Mouse (Mus musculus) liver, embryonic 13.5 days (tissue): Measurements from ENCODE around the gene Actn4. TPM values are rescaled to one million over a fixed set of nuclear protein-coding genes. Genes with fewer than 3 reads are reported as not detected.

Experiments
- ATAC-seq: fragments of 200-750 bp; cut with Nextera tagmentation; 2 replicates; pipeline ENCODE4 v1.8.0; 2017; ENCODE audit warnings: low read depth, mild to moderate bottlenecking, moderate number of reproducible peaks, moderate library complexity
- DNase-seq: peaks from one replicate; pipeline ENCODE4 v3.0.0; 2022
- H3K27ac ChIP-seq: fragments of 300-500 bp; sonication (generic); 2 replicates; pipeline ENCODE4 v1.5.1; 2015; ENCODE audit warnings: moderate library complexity, mild to moderate bottlenecking, inconsistent platforms
- H3K27me3 ChIP-seq: fragments of 300-500 bp; sonication (generic); 2 replicates; pipeline ENCODE4 v1.6.1; 2015; ENCODE audit warnings: mild to moderate bottlenecking, inconsistent platforms
- H3K36me3 ChIP-seq: fragments of 300-500 bp; sonication (generic); 2 replicates; pipeline ENCODE4 v1.6.1; 2015; ENCODE audit warnings: mild to moderate bottlenecking, inconsistent platforms
- H3K4me1 ChIP-seq: fragments of 300-500 bp; sonication (generic); replicated peaks from 2 replicates; pipeline ENCODE4 v1.6.1; 2015; ENCODE audit warnings: inconsistent platforms
- H3K4me2 ChIP-seq: fragments of 300-500 bp; sonication (generic); 2 replicates; pipeline ENCODE4 v1.6.1; 2015; ENCODE audit warnings: inconsistent platforms, mild to moderate bottlenecking, moderate library complexity
- H3K4me3 ChIP-seq: fragments of 300-500 bp; sonication (generic); replicated peaks from 2 replicates; pipeline ENCODE4 v1.5.1; 2015; ENCODE audit warnings: mild to moderate bottlenecking, inconsistent platforms
- H3K9ac ChIP-seq: fragments of 300-500 bp; sonication (generic); 2 replicates; pipeline ENCODE4 v1.6.1; 2015; ENCODE audit warnings: mild to moderate bottlenecking, inconsistent platforms
- H3K9me3 ChIP-seq: fragments of 300-500 bp; sonication (generic); replicated peaks from 2 replicates; pipeline ENCODE4 v1.6.1; 2016; ENCODE audit warnings: inconsistent platforms
- WGBS: fragments of 180-500 bp; shearing (Covaris S2); methylation state at CpG from one replicate; pipeline ENCODE4 v1.1.7; 2015; ENCODE audit not compliant: insufficient replicate concordance; 5-methylcytosine and 5-hydroxymethylcytosine counted together
- polyA plus RNA-seq: library from polyadenylated mRNA; unstranded; fragments of >200 nt; fragmentation: Nextera tagmentation; extraction: Ambion mirVana; gene quantifications from 2 replicates; pipeline ENCODE4 v1.2.1, GENCODE M21; 2015

The Actn4 gene
- polyA plus RNA-seq, 1 experiment from 2014 or later: 116 TPM

DNA sequence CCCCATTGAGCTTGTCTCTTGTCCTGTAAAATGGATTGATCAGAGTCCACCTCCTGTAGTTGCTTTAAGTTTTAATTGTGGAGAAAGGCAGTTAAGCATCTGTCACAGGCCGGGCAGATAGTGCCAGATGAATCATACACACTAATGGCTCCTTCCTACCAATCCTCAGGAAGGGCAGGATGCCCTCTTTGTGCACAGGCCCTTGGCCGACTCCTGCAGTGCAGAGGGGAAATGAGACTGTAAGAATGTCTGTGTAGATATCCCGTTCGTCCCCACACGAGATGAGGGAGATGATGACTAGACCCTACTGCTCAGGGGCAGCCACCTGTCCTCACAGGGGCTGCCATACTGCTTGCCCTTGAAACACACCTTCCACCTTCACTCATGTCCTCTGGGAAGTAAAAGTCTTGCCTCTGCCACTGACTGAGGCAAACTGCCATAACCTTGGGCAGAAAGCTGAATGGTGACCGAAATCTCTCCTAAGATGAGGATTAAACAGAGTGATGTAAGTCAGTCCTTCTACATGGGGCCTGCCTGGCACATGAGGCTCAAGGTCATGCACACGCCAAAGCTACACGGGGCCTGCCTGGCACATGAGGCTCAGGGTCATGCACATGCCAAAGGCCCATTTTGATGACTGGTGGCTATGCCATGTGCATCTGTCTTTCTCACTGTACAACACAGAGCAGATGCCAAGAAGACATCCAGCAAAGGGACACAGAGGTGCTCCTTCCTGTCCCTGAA lies 40.2 kb downstream of the Actn4 start:
- Histone ChIP-seq H3K9ac (peak overlapping the region; percentile 8; the same call in 1 of the 2 replicates), H3K9me3 (no peaks in the 10 kb centered on the region), H3K4me2 (no peak overlapping the region), H3K4me3 (no peak overlapping the region), H3K36me3 (peaks cover 59% of the 10 kb centered on the region), H3K27ac (no peak overlapping the region; the same call in 1 of the 2 replicates), H3K27me3 (no peaks in the 10 kb centered on the region), H3K4me1 (peaks cover 100% of the 10 kb centered on the region)
- DNase-seq: no peak
- ATAC-seq: no peak
- WGBS: 72% methylated on average over 8 of the region's 8 CpGs

DNA sequence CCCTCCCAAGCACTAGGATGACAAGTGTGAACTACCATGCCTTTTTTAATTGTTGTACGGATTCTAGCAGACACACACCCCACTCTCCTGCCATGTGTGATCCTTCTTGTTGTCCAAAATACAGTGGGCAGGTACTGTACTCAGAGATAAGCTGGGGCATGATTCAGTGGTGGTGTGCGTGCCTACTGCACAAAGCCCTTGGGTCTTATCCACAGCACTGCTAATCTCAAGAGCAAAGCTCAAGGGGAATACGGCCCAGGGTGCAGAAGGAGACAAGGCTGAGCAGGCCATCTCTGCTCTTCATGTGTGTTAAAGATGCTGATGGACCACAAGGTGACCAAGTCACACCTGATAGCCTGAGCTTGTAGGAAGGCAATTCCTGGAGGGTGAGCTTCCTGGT lies 41.0 kb downstream of the Actn4 start:
- no peaks in the 10 kb centered on the region for H3K9me3 ChIP-seq
- H3K27me3 ChIP-seq: no peaks in the 10 kb centered on the region
- H3K4me2 ChIP-seq: no peak overlapping the region
- DNase-seq (peak; percentile 15), ATAC-seq (peak; percentile 43)
- H3K4me3 ChIP-seq: no peak overlapping the region
- 37% methylated on average over 3 of the region's 3 CpGs for WGBS
- peak overlapping the region; percentile 25; the same call in 1 of the 2 replicates for H3K27ac ChIP-seq
- H3K4me1 ChIP-seq: peaks cover 95% of the 10 kb centered on the region
- H3K36me3 ChIP-seq: peaks cover 63% of the 10 kb centered on the region
- H3K9ac ChIP-seq: peak overlapping the region; percentile 8; the same call in 1 of the 2 replicates

DNA sequence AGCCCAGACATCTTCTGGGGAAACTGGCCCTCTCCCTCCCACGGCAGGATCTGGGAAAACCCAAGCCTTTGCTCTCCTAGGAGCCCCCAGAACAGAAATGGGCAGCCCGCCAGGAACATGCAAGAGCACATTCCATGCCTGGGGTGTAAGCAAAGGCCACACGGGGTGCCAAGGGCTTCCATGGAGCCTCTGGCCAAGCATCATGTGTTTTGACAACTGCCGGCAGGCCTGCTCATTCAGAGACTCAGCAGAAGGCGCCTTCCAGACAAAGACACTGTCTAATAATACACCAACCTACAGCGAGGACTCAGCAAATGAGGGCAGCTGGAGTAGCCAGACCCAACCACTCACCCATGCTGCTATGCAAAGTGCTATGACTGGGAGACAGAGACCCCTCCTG lies 42.3 kb downstream of the Actn4 start:
- Histone ChIP-seq H3K27me3 (no peaks in the 10 kb centered on the region), H3K9ac (0 out of 2 replicates have a peak overlapping the region, but pooled peaks have one; percentile 19), H3K27ac (peak overlapping the region; percentile 25), H3K36me3 (peaks cover 73% of the 10 kb centered on the region), H3K9me3 (no peaks in the 10 kb centered on the region), H3K4me2 (no peak overlapping the region), H3K4me1 (peaks cover 83% of the 10 kb centered on the region), H3K4me3 (no peak overlapping the region)
- DNase-seq: no peak
- ATAC-seq: no peak
- 56% methylated on average over 6 of the region's 6 CpGs for WGBS

DNA sequence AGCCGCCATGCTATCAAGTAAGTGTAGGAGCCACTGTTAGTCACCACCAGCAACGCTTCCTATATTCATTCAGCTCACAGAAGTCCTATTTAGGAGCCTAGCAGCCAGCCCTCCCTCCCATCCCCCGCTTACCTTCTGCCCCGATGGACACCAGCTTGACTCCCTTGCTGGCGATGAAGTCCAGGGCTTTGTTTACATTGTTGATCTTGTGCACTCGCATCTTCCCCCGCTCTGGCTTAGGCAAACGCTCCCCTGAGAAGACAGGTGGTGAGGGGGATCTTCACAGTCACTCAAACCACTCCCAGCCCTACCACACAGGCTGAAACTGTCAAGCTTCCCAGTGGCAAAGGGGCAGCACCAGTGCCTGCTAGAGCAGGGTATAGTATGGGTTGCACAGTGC lies 43.6 kb downstream of the Actn4 start:
- no peak overlapping the region for H3K9ac ChIP-seq
- no peaks in the 10 kb centered on the region for H3K9me3 ChIP-seq
- peak overlapping the region; percentile 25 for H3K27ac ChIP-seq
- H3K4me2 ChIP-seq: no peak overlapping the region
- H3K27me3 ChIP-seq: no peaks in the 10 kb centered on the region
- no peak overlapping the region for H3K4me3 ChIP-seq
- ATAC-seq (no peak), DNase-seq (no peak)
- 86% methylated on average over 8 of the region's 8 CpGs for WGBS
- peaks cover 74% of the 10 kb centered on the region for H3K4me1 ChIP-seq
- peaks cover 78% of the 10 kb centered on the region for H3K36me3 ChIP-seq

DNA sequence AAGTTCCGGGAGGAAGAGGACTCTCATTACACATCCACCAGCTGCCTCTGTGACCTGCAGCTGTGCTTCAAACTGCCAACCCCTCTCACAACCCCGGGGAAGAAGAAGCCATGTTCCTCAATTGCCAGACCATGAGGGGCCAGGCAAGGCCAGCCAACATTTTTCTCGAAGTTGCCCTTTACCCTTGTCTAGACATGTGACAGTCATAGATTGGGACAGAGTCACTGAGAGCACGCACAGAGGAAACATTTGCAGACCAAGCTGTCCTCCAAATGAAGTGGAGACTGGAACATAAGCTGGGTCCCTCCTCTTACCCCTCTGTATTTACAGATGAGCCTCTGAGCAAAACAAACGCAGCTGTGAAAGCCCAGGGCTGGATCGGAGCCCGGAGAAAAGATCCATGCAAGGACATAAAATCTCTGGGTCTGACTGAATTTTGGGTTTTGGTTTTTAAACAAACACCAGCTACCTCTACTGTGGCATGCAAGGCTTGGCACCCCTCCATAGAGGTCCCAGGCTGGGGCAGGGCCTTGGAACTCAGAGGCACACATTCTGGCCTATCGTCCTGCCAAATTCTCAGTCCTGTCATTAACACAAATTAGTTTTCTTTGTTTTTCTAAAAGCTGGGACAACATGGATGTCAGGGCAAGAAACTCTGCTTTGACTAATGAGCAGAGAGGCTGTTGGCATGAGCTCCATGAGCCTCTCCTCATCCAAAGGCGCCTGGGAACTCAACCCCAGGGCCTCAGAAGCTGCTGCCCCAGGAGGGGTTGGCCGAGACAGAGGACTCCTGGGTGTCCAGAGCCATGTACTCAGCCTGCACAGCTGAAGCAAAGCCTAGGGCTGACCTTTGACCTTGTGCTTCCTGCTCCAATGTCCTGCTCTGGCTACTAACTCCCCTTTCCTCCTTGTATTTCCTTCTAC lies 44.4 kb downstream of the Actn4 start:
- no peak overlapping the region for H3K4me3 ChIP-seq
- no peaks in the 10 kb centered on the region for H3K27me3 ChIP-seq
- ATAC-seq: peak; percentile 21; the same call in 1 of the 2 replicates
- peaks cover 80% of the 10 kb centered on the region for H3K36me3 ChIP-seq
- no peak for DNase-seq
- 74% methylated on average over 10 of the region's 10 CpGs for WGBS
- H3K4me2 ChIP-seq: no peak overlapping the region
- peaks cover 67% of the 10 kb centered on the region for H3K4me1 ChIP-seq
- H3K9me3 ChIP-seq: no peaks in the 10 kb centered on the region
- H3K27ac ChIP-seq: peak overlapping the region; percentile 43
- no peak overlapping the region for H3K9ac ChIP-seq

DNA sequence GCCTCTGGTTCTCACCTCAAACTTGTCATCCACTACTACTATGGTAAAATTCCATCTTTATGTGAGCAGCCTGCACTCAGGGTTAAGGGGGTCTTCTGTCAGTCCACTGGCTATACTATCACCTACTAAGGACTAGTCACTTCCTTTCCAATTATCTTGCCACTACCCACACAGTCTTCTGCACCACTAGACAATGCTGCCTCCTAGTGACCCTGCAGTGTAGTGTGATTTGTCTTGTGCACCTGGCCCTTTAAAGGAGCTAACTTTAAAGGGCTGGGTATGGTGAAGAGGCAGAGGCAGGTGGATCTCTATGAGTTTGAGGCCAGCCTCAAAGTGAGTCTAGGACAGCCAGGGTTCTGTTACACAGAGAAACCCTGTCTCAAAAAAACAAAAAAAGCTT lies 45.6 kb downstream of the Actn4 start:
- Histone ChIP-seq H3K4me1 (peaks cover 54% of the 10 kb centered on the region), H3K27ac (no peak overlapping the region), H3K4me2 (no peak overlapping the region), H3K4me3 (no peak overlapping the region), H3K9me3 (no peaks in the 10 kb centered on the region), H3K27me3 (no peaks in the 10 kb centered on the region), H3K9ac (no peak overlapping the region), H3K36me3 (peaks cover 88% of the 10 kb centered on the region)
- ATAC-seq: no peak
- DNase-seq: no peak

GRCm38 (mm10) chr7:28913171-28913570 lies 49.0 kb downstream of the Actn4 start:
- WGBS: 90% methylated on average over 11 of the region's 11 CpGs
- no peak overlapping the region for H3K27ac ChIP-seq
- no peak for ATAC-seq
- H3K9ac ChIP-seq: no peak overlapping the region
- DNase-seq: no peak
- H3K9me3 ChIP-seq: no peaks in the 10 kb centered on the region
- H3K36me3 ChIP-seq: peaks cover 100% of the 10 kb centered on the region
- H3K27me3 ChIP-seq: no peaks in the 10 kb centered on the region
- H3K4me3 ChIP-seq: no peak overlapping the region
- peaks cover 21% of the 10 kb centered on the region for H3K4me1 ChIP-seq
- no peak overlapping the region for H3K4me2 ChIP-seq

DNA sequence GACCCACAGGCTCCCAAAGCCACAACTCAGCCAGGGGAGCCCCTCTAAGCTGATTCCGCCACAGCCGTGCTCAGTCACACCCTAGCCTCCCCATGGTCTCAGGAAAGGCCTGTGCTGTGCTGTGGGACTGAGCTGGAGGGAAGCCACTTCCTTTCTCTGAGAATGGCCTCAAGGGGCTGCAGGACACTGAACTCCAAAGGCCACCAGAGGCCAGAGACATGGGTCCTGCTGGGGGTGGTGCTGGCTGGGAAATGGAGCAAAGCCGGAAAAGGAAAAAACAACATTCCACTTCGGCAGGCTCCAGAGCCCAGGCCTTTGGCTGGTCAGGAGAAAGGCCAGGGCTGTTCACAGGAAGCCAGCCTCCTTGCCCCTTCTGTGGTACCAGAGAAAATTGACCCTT lies 50.5 kb downstream of the Actn4 start:
- no peak overlapping the region for H3K4me3 ChIP-seq
- ATAC-seq (peak; percentile 52; the same call in 1 of the 2 replicates), DNase-seq (no peak)
- H3K4me1 ChIP-seq: peaks cover 5% of the 10 kb centered on the region; the same call in 1 of the 2 replicates
- peak overlapping the region; percentile 9 for H3K27ac ChIP-seq
- peaks cover 100% of the 10 kb centered on the region for H3K36me3 ChIP-seq
- no peak overlapping the region for H3K4me2 ChIP-seq
- WGBS: 77% methylated on average over 4 of the region's 4 CpGs
- no peaks in the 10 kb centered on the region for H3K9me3 ChIP-seq
- no peak overlapping the region for H3K9ac ChIP-seq
- no peaks in the 10 kb centered on the region for H3K27me3 ChIP-seq

DNA sequence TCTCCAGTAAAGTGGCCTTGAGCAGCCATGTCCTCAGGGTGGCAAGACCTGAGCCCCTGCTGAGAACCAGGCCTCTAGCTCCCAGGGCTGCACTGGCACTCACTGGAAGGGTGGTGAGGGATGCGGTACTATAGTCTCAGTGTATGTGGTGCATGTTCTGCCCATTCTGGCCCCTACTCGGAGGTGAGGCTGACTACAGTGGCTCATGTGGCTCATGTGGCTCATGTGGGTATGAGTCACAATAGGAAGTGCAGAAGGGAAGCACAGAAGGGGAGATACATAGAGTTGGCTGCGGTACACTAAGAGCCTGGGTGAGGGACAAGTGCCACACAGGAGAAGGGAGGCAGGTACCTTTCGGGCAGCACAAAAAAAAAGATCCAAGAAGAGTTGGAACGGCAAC lies 54.9 kb downstream of the Actn4 start:
- H3K4me3 ChIP-seq: no peak overlapping the region

DNA sequence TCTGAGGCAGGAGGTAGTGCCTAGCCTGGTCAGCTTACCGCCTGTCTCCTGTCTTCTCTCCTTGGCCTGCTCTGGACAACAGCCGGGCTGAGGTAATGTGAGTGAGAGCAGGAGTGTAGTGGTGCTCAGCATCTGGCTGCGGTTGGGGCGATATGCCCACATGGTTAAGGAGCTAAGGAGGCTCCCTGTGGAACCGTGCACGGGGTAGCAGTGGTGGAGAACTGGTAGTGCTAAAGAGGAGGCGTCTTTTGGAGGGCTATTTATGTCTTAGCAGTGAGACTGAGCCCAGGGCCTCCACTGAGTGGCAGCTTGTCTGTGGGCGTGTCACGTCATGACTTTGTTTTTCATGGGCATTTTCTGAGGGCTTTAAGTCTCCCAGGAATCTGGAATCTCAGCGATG lies 58.4 kb downstream of the Actn4 start:
- Histone ChIP-seq H3K27ac (no peak overlapping the region), H3K9me3 (no peaks in the 10 kb centered on the region), H3K4me3 (no peak overlapping the region), H3K4me1 (no peaks in the 10 kb centered on the region), H3K36me3 (peaks cover 100% of the 10 kb centered on the region), H3K4me2 (no peak overlapping the region), H3K9ac (no peak overlapping the region), H3K27me3 (no peaks in the 10 kb centered on the region)
- 88% methylated on average over 10 of the region's 10 CpGs for WGBS
- DNase-seq (no peak), ATAC-seq (no peak)

More for the DNA sequence above, 54.9 kb downstream of the Actn4 start:
- DNase-seq (no peak), ATAC-seq (no peak)
- no peak overlapping the region for H3K27ac ChIP-seq
- no peaks in the 10 kb centered on the region for H3K27me3 ChIP-seq
- H3K9ac ChIP-seq: no peak overlapping the region
- no peaks in the 10 kb centered on the region for H3K4me1 ChIP-seq
- H3K36me3 ChIP-seq: peaks cover 100% of the 10 kb centered on the region
- no peak overlapping the region for H3K4me2 ChIP-seq
- whole genome bisulfite sequencing: 89% methylated on average over 5 of the region's 5 CpGs
- H3K9me3 ChIP-seq: no peaks in the 10 kb centered on the region

GRCm38 (mm10) chr7:28902809-28903208 lies 59.3 kb downstream of the Actn4 start:
- no peak overlapping the region for H3K4me2 ChIP-seq
- WGBS: 87% methylated on average over 3 of the region's 3 CpGs
- peaks cover 100% of the 10 kb centered on the region for H3K36me3 ChIP-seq
- ATAC-seq: no peak
- no peaks in the 10 kb centered on the region for H3K27me3 ChIP-seq
- H3K27ac ChIP-seq: no peak overlapping the region
- no peak overlapping the region for H3K4me3 ChIP-seq
- no peaks in the 10 kb centered on the region for H3K9me3 ChIP-seq
- DNase-seq: no peak
- H3K9ac ChIP-seq: no peak overlapping the region; the same call in 1 of the 2 replicates
- no peaks in the 10 kb centered on the region for H3K4me1 ChIP-seq
